Mouse (Mus musculus): ENCODE measurements around the gene Tmc7. TPM values are rescaled to one million over a fixed set of nuclear protein-coding genes. Genes with fewer than 3 reads are reported as not detected.

Gene Tmc7
- total and polyA plus RNA-seq, 3 experiments = not detected

- peak; percentile 87 for DNase-seq (ENCODE audit: low read depth, low spot score)
- Histone ChIP-seq H3K36me3 (ENCODE audit: control insufficient read depth in 1 of 2, insufficient read depth in 2 of 2, low read length in 2 of 2) (peaks cover 0 to 13% of the 10 kb centered on the region in 2 experiments; a peak in 1 of 4 replicates), H3K9ac (ENCODE audit: control insufficient read depth, low read depth, low read length, poor library complexity, severe bottlenecking) (peak within 1 kb of the TSS; percentile 94), H3K27me3 (ENCODE audit: control insufficient read depth in 1 of 2, insufficient read depth in 2 of 2, low read length in 2 of 2) (no peaks in the 10 kb centered on the region), H3K4me3 (ENCODE audit: control insufficient read depth in 1 of 2, insufficient read depth in 1 of 2, low read depth in 2 of 2, low read length in 2 of 2) (peak within 1 kb of the TSS; percentile 82 to 99), H3K4me1 (ENCODE audit: control insufficient read depth in 1 of 2, insufficient read depth in 2 of 2, low read length in 2 of 2) (peaks cover 0 to 10% of the 10 kb centered on the region in 2 experiments), H3K27ac (ENCODE audit: control insufficient read depth, low read depth, low read length) (peak within 1 kb of the TSS; percentile 58), H3K9me3 (replicated peaks; ENCODE audit: insufficient read depth, low read length) (no peaks in the 10 kb centered on the region), H3K79me2 (ENCODE audit: control insufficient read depth, insufficient read depth, low read length, poor library complexity) (peaks cover 27% of the 10 kb centered on the region)
- TF ChIP-seq MAFK (IDR thresholded peaks at IDR 0.05; ENCODE audit: borderline replicate concordance, low read depth, low read length) = no peak
- peak; percentile 48 for TF ChIP-seq NELFE (IDR thresholded peaks at IDR 0.05; ENCODE audit: low read depth, low read length)
- TF ChIP-seq UBTF (IDR thresholded peaks at IDR 0.05; ENCODE audit: borderline replicate concordance, insufficient read depth, low read depth, low read length) = peak; percentile 75; the same call in 1 of the 2 replicates
- TF ChIP-seq ZKSCAN1 (IDR thresholded peaks at IDR 0.05; ENCODE audit: low read depth, low read length) = peak; percentile 96
- peak; percentile 53; the same call in 1 of the 2 replicates for TF ChIP-seq TCF12 (IDR thresholded peaks at IDR 0.05; ENCODE audit: low read depth, low read length)
- TF ChIP-seq NRF1 (IDR thresholded peaks at IDR 0.05; ENCODE audit: insufficient read depth, low read depth, low read length, poor library complexity, severe bottlenecking) = peak; percentile 48; the same call in 1 of the 2 replicates
- TF ChIP-seq MXI1 (IDR thresholded peaks at IDR 0.05; ENCODE audit: low read depth, low read length) = peak; percentile 66
- peak; percentile 73 to 74; a peak in 3 of 4 replicates for TF ChIP-seq POLR2A (IDR thresholded peaks at IDR 0.05; ENCODE audit: control insufficient read depth in 1 of 2, insufficient read depth in 1 of 2, low read depth in 1 of 2, low read length in 2 of 2, poor library complexity in 1 of 2)
- TF ChIP-seq ELF1 (IDR thresholded peaks at IDR 0.05; ENCODE audit: low read depth, low read length) = peak; percentile 76
- TF ChIP-seq SIN3A (IDR thresholded peaks at IDR 0.05; ENCODE audit: low read length) = peak; percentile 80
- TF ChIP-seq BHLHE40 (IDR thresholded peaks at IDR 0.05; ENCODE audit: borderline replicate concordance, low read depth, low read length) = peak; percentile 30; the same call in 1 of the 2 replicates
- TF ChIP-seq ZMIZ1 (IDR thresholded peaks at IDR 0.05; ENCODE audit: low read depth, low read length) = peak; percentile 46; the same call in 1 of the 2 replicates
- TF ChIP-seq KAT2A (conservative IDR thresholded peaks at IDR 0.05; ENCODE audit: low read depth, low read length) = no peak; the same call in 1 of the 2 replicates
- TF ChIP-seq RCOR1 (IDR thresholded peaks at IDR 0.05; ENCODE audit: low read depth, low read length) = peak; percentile 20; the same call in 1 of the 2 replicates
- peak; percentile 83 for TF ChIP-seq MAZ (IDR thresholded peaks at IDR 0.05; ENCODE audit: low read depth, low read length)
- no peak for TF ChIP-seq RAD21 (IDR thresholded peaks at IDR 0.05; ENCODE audit: low read depth, low read length)
- no peak for TF ChIP-seq SMC3 (IDR thresholded peaks at IDR 0.05; ENCODE audit: low read depth, low read length)
- TF ChIP-seq EP300 (IDR thresholded peaks at IDR 0.05; ENCODE audit: low read depth in 1 of 2, low read length in 2 of 2) = peak in 1 of 2 experiments; percentile 16; a peak in 1 of 4 replicates
- peak; percentile 67 for TF ChIP-seq MAX (IDR thresholded peaks at IDR 0.05; ENCODE audit: low read length)
- 0 out of 2 replicates have a peak, but pooled peaks have one; percentile 46 for TF ChIP-seq ETS1 (IDR thresholded peaks at IDR 0.05; ENCODE audit: low read depth, low read length)
These were observed 92.9 kb downstream of the Tmc7 start, which contains the start of gene Itpripl2 for GRCm38 (mm10) chr7:118491431-118492147. Gene Itpripl2 (minus strand): TSS chr7:118491975.

Measured in MEL (cell line).